Mouse (Mus musculus): ENCODE measurements around the gene Tmem138. TPM values are rescaled to one million over a fixed set of nuclear protein-coding genes. Genes with fewer than 3 reads are reported as not detected.

The Tmem138 gene
- polyA plus RNA-seq, 1 experiment = 5.6 TPM

DNA sequence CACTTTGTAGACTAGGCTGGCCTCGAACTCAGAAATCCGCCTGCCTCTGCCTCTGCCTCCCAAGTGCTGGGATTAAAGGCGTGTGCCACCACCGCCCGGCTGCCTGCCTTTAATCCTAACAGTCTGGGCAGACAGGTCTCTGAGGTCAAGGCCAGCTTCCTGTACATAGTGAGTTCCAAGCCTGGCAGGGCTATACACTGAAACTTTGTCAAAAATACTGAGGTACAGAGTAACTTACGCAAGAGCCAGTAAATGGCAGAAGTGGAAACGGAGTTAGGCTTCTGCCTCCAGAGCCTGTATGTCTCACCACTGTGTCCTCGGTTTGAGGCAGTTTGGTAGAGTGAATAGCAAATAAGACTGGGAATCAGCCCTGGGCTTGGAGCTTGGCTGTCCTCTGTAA lies 10.1 kb upstream of the Tmem138 start:
- TF ChIP-seq GATA1 (IDR thresholded peaks at IDR 0.05; ENCODE audit: low read length) = no peak

DNA sequence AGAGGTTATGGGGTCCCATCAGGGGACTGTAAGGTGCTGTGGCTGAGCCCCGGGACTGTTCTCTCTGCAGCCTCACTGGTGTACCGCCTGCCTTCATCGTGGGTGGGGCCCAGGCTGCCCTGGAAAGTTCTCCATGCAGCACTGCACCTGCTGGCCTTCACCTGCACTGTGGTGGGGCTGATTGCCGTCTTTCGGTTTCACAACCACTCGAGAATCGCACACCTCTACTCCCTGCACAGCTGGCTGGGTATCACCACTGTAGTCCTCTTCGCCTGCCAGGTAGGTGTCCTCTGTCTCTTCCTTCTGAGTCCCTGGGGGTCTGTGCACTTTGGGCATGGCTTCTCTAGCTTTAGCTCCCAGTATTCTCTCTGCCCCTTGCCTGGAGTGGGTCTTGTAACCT lies 8.0 kb upstream of the Tmem138 start:
- no peak for TF ChIP-seq GATA1 (IDR thresholded peaks at IDR 0.05; ENCODE audit: low read length)

DNA sequence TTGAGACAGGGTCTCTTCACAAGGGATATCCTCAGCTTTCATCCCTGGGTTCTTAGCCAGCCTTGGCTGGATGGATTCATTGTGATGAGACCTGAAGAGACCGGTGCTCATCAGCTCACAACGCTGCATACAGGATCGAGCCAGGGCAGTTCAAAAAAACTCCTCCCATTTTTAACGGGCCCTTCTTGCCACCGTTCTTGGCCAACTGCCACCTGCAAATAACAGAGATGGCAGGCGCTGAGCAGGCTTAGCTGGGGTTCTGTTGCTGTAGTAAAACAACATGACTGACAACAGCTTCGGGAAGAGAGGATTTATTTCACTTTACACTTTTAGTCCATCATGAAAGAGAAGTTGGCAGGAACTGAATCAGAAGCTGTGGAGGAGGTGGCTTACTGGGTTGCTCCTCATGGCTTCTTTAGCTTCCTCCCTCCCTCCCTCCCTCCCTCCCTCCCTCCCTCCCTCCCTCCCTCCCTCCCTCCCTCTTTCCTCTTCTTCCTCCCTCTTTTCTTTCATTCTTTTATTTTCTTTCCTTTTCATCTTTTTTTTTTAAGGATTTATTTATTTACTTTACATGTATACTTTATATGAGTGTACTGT lies 6.5 kb upstream of the Tmem138 start:
- no peak for TF ChIP-seq GATA1 (IDR thresholded peaks at IDR 0.05; ENCODE audit: low read length)

GRCm38 (mm10) chr19:10581984-10582383 lies 4.8 kb upstream of the Tmem138 start:
- TF ChIP-seq GATA1 (IDR thresholded peaks at IDR 0.05; ENCODE audit: low read length) = no peak

- no peak for TF ChIP-seq GATA1 (IDR thresholded peaks at IDR 0.05; ENCODE audit: low read length)
Measured at GRCm38 (mm10) chr19:10580761-10581160, 3.6 kb upstream of the Tmem138 start.

DNA sequence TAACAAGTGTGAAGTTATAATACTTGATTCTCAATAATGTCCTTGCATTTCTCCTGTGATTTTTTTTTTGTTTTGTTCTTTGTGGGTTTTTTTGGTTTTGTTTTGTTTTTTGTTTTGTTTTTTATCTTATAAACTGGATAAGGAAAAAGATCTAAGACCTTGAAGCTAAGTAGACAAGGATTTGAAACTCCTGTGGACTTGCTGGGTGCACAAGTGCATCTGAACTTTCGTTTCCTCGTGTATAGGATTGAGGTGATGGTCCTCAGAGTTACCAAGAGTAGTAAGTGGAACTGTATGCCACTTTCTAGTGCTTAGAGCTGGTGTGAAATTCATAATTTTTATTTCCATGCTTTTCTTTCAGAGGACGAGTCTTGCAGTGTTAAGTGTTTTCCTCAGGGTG lies 2.9 kb upstream of the Tmem138 start:
- no peak for TF ChIP-seq GATA1 (IDR thresholded peaks at IDR 0.05; ENCODE audit: low read length)

- no peak for TF ChIP-seq GATA1 (IDR thresholded peaks at IDR 0.05; ENCODE audit: low read length)
Measured at GRCm38 (mm10) chr19:10569627-10570026, 7.5 kb downstream of the Tmem138 start.

DNA sequence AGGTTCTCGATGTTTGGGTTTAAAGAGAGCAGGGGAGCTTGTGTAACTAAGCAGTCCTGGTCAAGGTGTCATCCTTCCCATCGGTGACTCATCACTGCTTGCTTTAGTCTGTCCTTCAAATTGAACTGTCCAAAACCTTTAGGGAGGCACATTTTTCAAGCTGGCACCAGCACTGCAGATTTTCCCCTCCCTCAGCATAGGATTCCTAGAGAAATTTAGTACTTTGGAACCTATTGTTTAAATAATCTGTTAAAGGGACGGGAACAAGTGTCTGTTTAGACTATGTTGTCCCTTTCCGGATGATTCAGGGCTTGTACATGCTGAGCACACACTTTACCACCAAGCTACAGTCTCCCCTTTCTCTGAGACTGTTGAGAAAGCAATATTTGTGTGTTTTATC lies 11.9 kb downstream of the Tmem138 start:
- TF ChIP-seq GATA1 (IDR thresholded peaks at IDR 0.05; ENCODE audit: low read length) = no peak

GRCm38 (mm10) chr19:10564278-10564677 lies 12.9 kb downstream of the Tmem138 start:
- no peak for TF ChIP-seq GATA1 (IDR thresholded peaks at IDR 0.05; ENCODE audit: low read length)

DNA sequence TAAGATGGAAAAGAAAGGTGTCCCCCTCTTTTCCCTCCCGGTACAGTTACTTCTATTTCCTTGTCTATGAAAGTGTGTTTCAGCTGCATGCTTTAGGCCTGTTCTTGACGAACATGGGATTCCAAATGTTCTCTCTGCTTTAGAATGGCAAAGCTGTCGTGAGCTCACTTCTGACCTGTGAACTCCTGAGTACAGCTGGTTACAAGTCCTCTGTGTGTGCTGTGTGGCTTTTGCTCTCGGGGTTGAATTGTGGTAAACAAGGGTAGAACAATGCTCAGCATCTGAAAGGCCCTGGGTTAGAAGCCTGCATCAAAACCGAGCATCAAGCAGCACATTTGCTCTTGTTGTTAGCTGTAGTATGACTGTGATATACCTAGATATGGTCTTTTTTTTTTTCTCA lies 14.8 kb downstream of the Tmem138 start:
- TF ChIP-seq GATA1 (IDR thresholded peaks at IDR 0.05; ENCODE audit: low read length) = no peak

- TF ChIP-seq GATA1 (IDR thresholded peaks at IDR 0.05; ENCODE audit: low read length) = no peak
Measured at GRCm38 (mm10) chr19:10561558-10562314, 15.4 kb downstream of the Tmem138 start.

GRCm38 (mm10) chr19:10560108-10560507 lies 17.1 kb downstream of the Tmem138 start:
- TF ChIP-seq GATA1 (IDR thresholded peaks at IDR 0.05; ENCODE audit: low read length) = no peak

DNA sequence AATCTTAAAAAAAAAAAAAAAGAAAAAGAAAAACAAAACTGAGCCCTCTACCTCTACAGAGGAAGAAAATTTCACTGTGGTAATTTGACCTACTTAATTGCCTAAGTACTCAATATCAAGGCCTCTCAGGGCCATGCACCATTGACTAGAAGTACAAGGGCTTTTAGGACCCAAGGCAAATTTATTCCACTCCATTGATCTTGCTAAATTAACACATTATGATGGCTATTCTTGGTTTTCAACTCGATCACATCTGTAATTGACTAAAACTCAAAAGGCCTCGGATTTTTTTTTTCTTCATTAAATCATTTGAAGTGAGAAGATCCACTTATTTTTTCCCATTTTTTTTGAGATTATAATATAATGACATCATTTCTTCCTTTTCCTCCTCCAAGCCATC lies 19.7 kb downstream of the Tmem138 start:
- TF ChIP-seq GATA1 (IDR thresholded peaks at IDR 0.05; ENCODE audit: low read length) = no peak

GRCm38 (mm10) chr19:10557001-10557400 lies 20.2 kb downstream of the Tmem138 start:
- no peak for TF ChIP-seq GATA1 (IDR thresholded peaks at IDR 0.05; ENCODE audit: low read length)

DNA sequence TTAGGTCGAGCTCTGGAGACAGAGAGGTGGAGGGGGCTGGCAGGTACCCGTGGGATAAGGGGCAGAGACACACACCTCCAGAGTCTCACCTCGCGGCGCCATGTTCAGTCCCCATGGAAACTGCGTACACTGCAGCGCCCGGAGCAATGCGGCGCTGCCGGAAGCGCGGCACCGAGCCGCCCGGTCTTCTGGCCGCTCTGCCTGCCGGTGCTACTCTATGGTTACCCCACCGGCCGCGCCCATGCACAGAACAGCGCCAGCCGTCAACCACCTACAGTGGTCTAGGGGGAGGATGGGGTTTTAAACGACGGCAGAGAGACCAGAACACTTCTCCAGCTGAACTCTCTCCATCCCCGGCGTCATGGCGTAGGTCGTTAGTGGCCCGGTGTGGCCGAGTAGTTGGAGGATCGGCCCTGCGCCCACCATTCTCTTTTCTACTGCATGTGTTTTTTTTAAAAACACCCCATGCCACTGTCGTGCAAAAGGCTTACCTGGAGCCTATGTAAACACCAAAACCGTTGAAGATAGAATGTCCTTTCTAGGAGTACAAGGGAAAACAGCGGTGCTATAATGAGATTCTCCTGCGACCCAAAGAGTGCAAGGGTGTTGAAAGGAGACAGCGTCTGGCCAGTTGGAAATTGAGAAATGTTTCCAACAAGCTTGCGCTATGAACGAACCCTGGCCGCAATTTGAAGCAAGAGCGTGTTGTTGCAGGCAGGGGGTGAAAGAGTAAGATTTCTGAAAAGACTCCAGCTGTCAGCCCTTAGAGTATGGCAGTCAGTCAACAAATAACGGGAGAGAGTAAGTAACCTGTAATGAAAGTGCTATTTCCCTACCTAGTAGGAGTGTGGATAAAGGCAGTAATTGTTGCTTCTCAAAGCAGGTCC lies 21.3 kb downstream of the Tmem138 start, which contains the start of gene Tmem216:
Gene Tmem216 (minus strand): TSS at position 615 of the 887 bp plus-strand sequence.
- TF ChIP-seq GATA1 (IDR thresholded peaks at IDR 0.05; ENCODE audit: low read length) = no peak

DNA sequence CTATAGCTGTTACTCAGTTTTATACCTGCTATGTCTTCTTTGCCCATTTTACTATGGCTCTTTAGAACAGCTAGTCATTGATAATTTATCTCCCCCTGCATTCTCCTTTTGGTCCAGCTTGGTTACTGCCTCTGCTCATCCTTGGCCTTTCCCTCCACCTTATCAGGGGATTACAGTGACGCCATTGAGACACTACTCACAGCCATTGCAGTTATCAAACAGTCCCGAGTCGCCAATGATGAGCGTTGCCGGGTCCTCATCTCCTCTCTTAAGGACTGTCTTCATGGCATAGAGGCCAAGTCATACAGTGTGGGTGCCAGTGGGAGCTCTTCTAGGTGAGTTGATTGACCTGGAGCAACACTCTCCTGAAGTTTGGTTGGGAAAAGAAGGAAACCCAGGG lies 37.7 kb downstream of the Tmem138 start:
- TF ChIP-seq GATA1 (IDR thresholded peaks at IDR 0.05; ENCODE audit: low read length) = no peak

Data from G1E-ER4 (cell line).